ENCODE assay signal across 8 mouse cellular contexts in genomic region chr7:13033451-13034147, GRCm38 (mm10). TPM values are rescaled to one million over a fixed set of nuclear protein-coding genes. Genes with fewer than 3 reads are reported as not detected.
DNase-seq lines count a peak whose midpoint lies in the region; ATAC-seq and TF ChIP-seq lines count a peak whose summit lies in the region.

No protein-coding gene starts in this region.

- no peak for TF ChIP-seq CTCF in layer of hippocampus, adult 2 months (conservative IDR thresholded peaks at IDR 0.05)

- H3K4me2 ChIP-seq in embryonic facial prominence, embryonic 11.5 days (ENCODE audit: low read depth, low read length) = peak overlapping the region; percentile 75
- peak overlapping the region; percentile 91 for H3K4me2 ChIP-seq in hindbrain, embryonic 15.5 days
- peak overlapping the region; percentile 87 for H3K4me2 ChIP-seq in midbrain, embryonic 16.5 days (ENCODE audit: low read length)

- peak overlapping the region; percentile 78 for H3K9ac ChIP-seq in embryonic facial prominence, embryonic 11.5 days (replicated peaks; ENCODE audit: low read length)
- H3K9ac ChIP-seq in hindbrain, embryonic 15.5 days = peak overlapping the region; percentile 80
- peak overlapping the region; percentile 72 for H3K9ac ChIP-seq in midbrain, embryonic 16.5 days (ENCODE audit: low read depth, low read length)

- H3K9me3 ChIP-seq in embryonic facial prominence, embryonic 11.5 days (replicated peaks; ENCODE audit: control insufficient read depth, low read length) = no peaks in the 10 kb centered on the region
- H3K9me3 ChIP-seq in hindbrain, embryonic 15.5 days = no peaks in the 10 kb centered on the region
- H3K9me3 ChIP-seq in midbrain, embryonic 16.5 days (replicated peaks; ENCODE audit: control insufficient read depth, low read length, poor library complexity, severe bottlenecking) = no peaks in the 10 kb centered on the region

- H3K27me3 ChIP-seq in embryonic facial prominence, embryonic 11.5 days (ENCODE audit: control insufficient read depth, insufficient read depth, low read length) = no peaks in the 10 kb centered on the region
- H3K27me3 ChIP-seq in hindbrain, embryonic 15.5 days = no peaks in the 10 kb centered on the region
- no peaks in the 10 kb centered on the region for H3K27me3 ChIP-seq in midbrain, embryonic 16.5 days (ENCODE audit: control insufficient read depth, insufficient read depth, low read depth, low read length)

- no peaks in the 10 kb centered on the region; the same call in 1 of the 2 replicates for H3K4me1 ChIP-seq in embryonic facial prominence, embryonic 11.5 days (ENCODE audit: control insufficient read depth, insufficient read depth, low read length)
- peaks cover 39% of the 10 kb centered on the region for H3K4me1 ChIP-seq in hindbrain, embryonic 15.5 days (replicated peaks)
- peaks cover 26% of the 10 kb centered on the region for H3K4me1 ChIP-seq in midbrain, embryonic 16.5 days (ENCODE audit: control insufficient read depth, insufficient read depth, low read length)

- WGBS in embryonic facial prominence, embryonic 11.5 days = 53% methylated on average over 13 of the region's 13 CpGs
- WGBS in hindbrain, embryonic 15.5 days = 51% methylated on average over 13 of the region's 13 CpGs
- WGBS in midbrain, embryonic 16.5 days = 49% methylated on average over 13 of the region's 13 CpGs

- no peak for ATAC-seq in embryonic facial prominence, embryonic 11.5 days (replicated peaks; ENCODE audit: insufficient number of reproducible peaks, low FRiP score, low TSS enrichment, low read depth)
- ATAC-seq in hindbrain, embryonic 15.5 days (ENCODE audit: low FRiP score, low read depth) = no peak
- ATAC-seq in midbrain, embryonic 16.5 days = no peak

- peak overlapping the region; percentile 70 for H3K4me3 ChIP-seq in layer of hippocampus, adult 2 months
- H3K4me3 ChIP-seq in embryonic facial prominence, embryonic 11.5 days (ENCODE audit: low read depth, low read length) = peak overlapping the region; percentile 58
- H3K4me3 ChIP-seq in hindbrain, embryonic 15.5 days = peak overlapping the region; percentile 63
- H3K4me3 ChIP-seq in midbrain, embryonic 16.5 days (ENCODE audit: low read depth, low read length) = peak overlapping the region; percentile 52

- H3K27ac ChIP-seq in layer of hippocampus, adult 2 months = peak overlapping the region; percentile 91
- H3K27ac ChIP-seq in embryonic facial prominence, embryonic 11.5 days (replicated peaks; ENCODE audit: low read depth, low read length) = no peak overlapping the region
- H3K27ac ChIP-seq in hindbrain, embryonic 15.5 days (replicated peaks) = peak overlapping the region; percentile 95
- peak overlapping the region; percentile 91 for H3K27ac ChIP-seq in midbrain, embryonic 16.5 days (ENCODE audit: low read length)

- no peak for DNase-seq in layer of hippocampus, adult 2 months (ENCODE audit: low spot score in 2 of 2)
- no peak for DNase-seq in layer of hippocampus, postnatal 36 days
- no peak for DNase-seq in embryonic facial prominence, embryonic 11.5 days (ENCODE audit: low spot score)
- DNase-seq in urinary bladder, postnatal 14 days (ENCODE audit: low spot score) = no peak
- DNase-seq in ovary, postnatal 36 days (ENCODE audit: low spot score) = no peak
- no peak for DNase-seq in frontal cortex, postnatal 10 days (ENCODE audit: low spot score in 2 of 2)

- peaks cover 31% of the 10 kb centered on the region for H3K36me3 ChIP-seq in embryonic facial prominence, embryonic 11.5 days (replicated peaks; ENCODE audit: control insufficient read depth, insufficient read depth, low read depth, low read length)
- peaks cover 60% of the 10 kb centered on the region for H3K36me3 ChIP-seq in hindbrain, embryonic 15.5 days
- H3K36me3 ChIP-seq in midbrain, embryonic 16.5 days (ENCODE audit: control insufficient read depth, insufficient read depth, low read length) = peaks cover 37% of the 10 kb centered on the region

RNA-seq across cellular contexts. Expression of gene Chmp2a, which starts 1.0 kb away (rescaled TPM):
- 100 to 1,000 TPM; 133 to 141 TPM for total RNA-seq in layer of hippocampus, adult 2 months (2021)
- total RNA-seq in layer of hippocampus, postnatal 36 days (2021) = 100 to 1,000 TPM; 137 to 146 TPM
- 107 and 116 TPM in 2 replicates for polyA plus RNA-seq in embryonic facial prominence, embryonic 11.5 days (2014; fragmentation: Nextera tagmentation; extraction: Ambion mirVana)
- 170 and 171 TPM in 2 replicates for polyA plus RNA-seq in hindbrain, embryonic 15.5 days (2015; fragmentation: Nextera tagmentation; extraction: Ambion mirVana)
- 179 and 188 TPM in 2 replicates for polyA plus RNA-seq in midbrain, embryonic 16.5 days (2015; fragmentation: Nextera tagmentation; extraction: Ambion mirVana)

RNA-seq across cellular contexts. Expression of gene Ube2m, which starts 4.5 kb away (rescaled TPM):
- total RNA-seq in layer of hippocampus, adult 2 months (2021) = 100 to 1,000 TPM; 190 to 199 TPM
- 100 to 1,000 TPM; 193 TPM for total RNA-seq in layer of hippocampus, postnatal 36 days (2021)
- polyA plus RNA-seq in embryonic facial prominence, embryonic 11.5 days (2014; fragmentation: Nextera tagmentation; extraction: Ambion mirVana) = 172 and 177 TPM in 2 replicates
- polyA plus RNA-seq in hindbrain, embryonic 15.5 days (2015; fragmentation: Nextera tagmentation; extraction: Ambion mirVana) = 162 and 163 TPM in 2 replicates
- 74.0 and 83.9 TPM in 2 replicates for polyA plus RNA-seq in midbrain, embryonic 16.5 days (2015; fragmentation: Nextera tagmentation; extraction: Ambion mirVana)

RNA-seq across cellular contexts. Expression of gene Mzf1, which starts 21.0 kb away (rescaled TPM):
- total RNA-seq in layer of hippocampus, adult 2 months (2021) = 10 to 100 TPM; 15.7 to 17.8 TPM
- 10 to 100 TPM; 14.3 to 17.6 TPM for total RNA-seq in layer of hippocampus, postnatal 36 days (2021)
- 1.2 and 1.6 TPM in 2 replicates for polyA plus RNA-seq in embryonic facial prominence, embryonic 11.5 days (2014; fragmentation: Nextera tagmentation; extraction: Ambion mirVana)
- 9.0 and 9.3 TPM in 2 replicates for polyA plus RNA-seq in hindbrain, embryonic 15.5 days (2015; fragmentation: Nextera tagmentation; extraction: Ambion mirVana)
- polyA plus RNA-seq in midbrain, embryonic 16.5 days (2015; fragmentation: Nextera tagmentation; extraction: Ambion mirVana) = 11.5 and 11.6 TPM in 2 replicates

RNA-seq across cellular contexts. Expression of gene Zbtb45, which starts 23.8 kb away (rescaled TPM):
- total RNA-seq in layer of hippocampus, adult 2 months (2021) = 10 to 100 TPM; 32.9 to 34.8 TPM
- total RNA-seq in layer of hippocampus, postnatal 36 days (2021) = 10 to 100 TPM; 33.6 to 37.8 TPM
- 22.6 and 22.9 TPM in 2 replicates for polyA plus RNA-seq in embryonic facial prominence, embryonic 11.5 days (2014; fragmentation: Nextera tagmentation; extraction: Ambion mirVana)
- polyA plus RNA-seq in hindbrain, embryonic 15.5 days (2015; fragmentation: Nextera tagmentation; extraction: Ambion mirVana) = 40.7 and 42.5 TPM in 2 replicates
- 44.0 and 44.8 TPM in 2 replicates for polyA plus RNA-seq in midbrain, embryonic 16.5 days (2015; fragmentation: Nextera tagmentation; extraction: Ambion mirVana)

RNA-seq across cellular contexts. Expression of gene Trim28, which starts 34.7 kb away (rescaled TPM):
- total RNA-seq in layer of hippocampus, adult 2 months (2021) = 100 to 1,000 TPM; 238 to 253 TPM
- 100 to 1,000 TPM; 235 to 241 TPM for total RNA-seq in layer of hippocampus, postnatal 36 days (2021)
- polyA plus RNA-seq in embryonic facial prominence, embryonic 11.5 days (2014; fragmentation: Nextera tagmentation; extraction: Ambion mirVana) = 525 and 526 TPM in 2 replicates
- 217 and 230 TPM in 2 replicates for polyA plus RNA-seq in hindbrain, embryonic 15.5 days (2015; fragmentation: Nextera tagmentation; extraction: Ambion mirVana)
- polyA plus RNA-seq in midbrain, embryonic 16.5 days (2015; fragmentation: Nextera tagmentation; extraction: Ambion mirVana) = 184 and 195 TPM in 2 replicates
